Mouse (Mus musculus) heart, embryonic 11.5 days (tissue): Measurements from ENCODE around the gene Ltbp4. TPM values are rescaled to one million over a fixed set of nuclear protein-coding genes. Genes with fewer than 3 reads are reported as not detected.

Source experiments
- ATAC-seq: fragments of 200-750 bp; cut with Nextera tagmentation; replicated peaks from 2 replicates; pipeline ENCODE4 v1.8.0; 2017; ENCODE audit warnings: moderate library complexity; ENCODE audit not compliant: insufficient number of reproducible peaks, low FRiP score, low TSS enrichment
- H3K27ac ChIP-seq: fragments of 300-500 bp; sonication (generic); 2 replicates; pipeline ENCODE4 v1.5.1; 2014; ENCODE audit warnings: mild to moderate bottlenecking, low read depth, low read length
- H3K27me3 ChIP-seq: fragments of 300-500 bp; sonication (generic); 2 replicates; pipeline ENCODE4 v1.6.1; 2014; ENCODE audit warnings: mild to moderate bottlenecking, low read length, mixed read lengths; ENCODE audit not compliant: control insufficient read depth, insufficient read depth
- H3K36me3 ChIP-seq: fragments of 300-500 bp; sonication (generic); 2 replicates; pipeline ENCODE4 v1.6.1; 2014; ENCODE audit warnings: mild to moderate bottlenecking, low read length, moderate library complexity, mixed read lengths; ENCODE audit not compliant: control insufficient read depth, insufficient read depth
- H3K4me1 ChIP-seq: fragments of 300-500 bp; sonication (generic); 2 replicates; pipeline ENCODE4 v1.6.1; 2014; ENCODE audit warnings: low read length; ENCODE audit not compliant: control insufficient read depth, insufficient read depth
- H3K4me2 ChIP-seq: fragments of 300-500 bp; sonication (generic); 2 replicates; pipeline ENCODE4 v1.6.1; 2014; ENCODE audit warnings: mild to moderate bottlenecking, moderate library complexity
- H3K4me3 ChIP-seq: fragments of 300-500 bp; sonication (generic); 2 replicates; pipeline ENCODE4 v1.5.1; 2014; ENCODE audit warnings: low read depth, low read length
- H3K9ac ChIP-seq: fragments of 300-500 bp; sonication (generic); 2 replicates; pipeline ENCODE4 v1.6.1; 2014; ENCODE audit warnings: mild to moderate bottlenecking, low read depth, low read length, moderate library complexity
- H3K9me3 ChIP-seq: fragments of 300-500 bp; sonication (generic); replicated peaks from 2 replicates; pipeline ENCODE4 v1.6.1; 2016; ENCODE audit warnings: low read length; ENCODE audit not compliant: control insufficient read depth
- WGBS: fragments of 180-500 bp; shearing (Covaris S2); extraction: QIAGEN DNeasy Blood & Tissue Kit; methylation state at CpG from one replicate; pipeline ENCODE4 v1.1.7; 2014; ENCODE audit not compliant: insufficient replicate concordance; 5-methylcytosine and 5-hydroxymethylcytosine counted together
- polyA plus RNA-seq: library from polyadenylated mRNA; unstranded; fragments of >200 nt; fragmentation: Nextera tagmentation; extraction: Ambion mirVana; gene quantifications from 2 replicates; pipeline ENCODE4 v1.2.1, GENCODE M21; 2014

Gene Ltbp4
- polyA plus RNA-seq, 1 experiment from 2014 or later: 28.9 TPM

- H3K27ac ChIP-seq: no peak overlapping the region
- ATAC-seq: no peak
Measured at GRCm38 (mm10) chr7:27327500-27327899, 10.0 kb downstream of the Ltbp4 start.

GRCm38 (mm10) chr7:27326101-27326880, 11.2 kb downstream of the Ltbp4 start:
- 29% methylated on average over 34 of the region's 34 CpGs for WGBS
- Histone ChIP-seq H3K36me3 (no peaks in the 10 kb centered on the region), H3K9ac (0 out of 2 replicates have a peak overlapping the region, but pooled peaks have one; percentile 40)

More at GRCm38 (mm10) chr7:27327500-27327899, 10.0 kb downstream of the Ltbp4 start:
- no peaks in the 10 kb centered on the region for H3K36me3 ChIP-seq
- H3K4me3 ChIP-seq: no peak overlapping the region
- H3K9ac ChIP-seq: no peak overlapping the region
- H3K4me2 ChIP-seq: no peak overlapping the region
- peaks cover 86% of the 10 kb centered on the region for H3K27me3 ChIP-seq
- peaks cover 28% of the 10 kb centered on the region for H3K4me1 ChIP-seq
- no peaks in the 10 kb centered on the region for H3K9me3 ChIP-seq
- 80% methylated on average over 8 of the region's 8 CpGs for WGBS

GRCm38 (mm10) chr7:27325697-27326096, 11.8 kb downstream of the Ltbp4 start:
- peaks cover 74% of the 10 kb centered on the region for H3K27me3 ChIP-seq
- no peaks in the 10 kb centered on the region for H3K36me3 ChIP-seq
- H3K9ac ChIP-seq: peak overlapping the region; percentile 35; the same call in 1 of the 2 replicates
- no peaks in the 10 kb centered on the region for H3K9me3 ChIP-seq
- H3K4me2 ChIP-seq: peak overlapping the region; percentile 57
- H3K4me3 ChIP-seq: peak overlapping the region; percentile 36
- peaks cover 22% of the 10 kb centered on the region for H3K4me1 ChIP-seq
- no peak overlapping the region for H3K27ac ChIP-seq
- peak; percentile 50; the same call in 1 of the 2 replicates for ATAC-seq
- 1% methylated on average over 24 of the region's 24 CpGs for WGBS

More at GRCm38 (mm10) chr7:27326101-27326880, 11.2 kb downstream of the Ltbp4 start:
- H3K4me2 ChIP-seq: peak overlapping the region; percentile 57
- H3K4me3 ChIP-seq: peak overlapping the region; percentile 36
- H3K4me1 ChIP-seq: peaks cover 25% of the 10 kb centered on the region
- ATAC-seq: no peak
- no peaks in the 10 kb centered on the region for H3K9me3 ChIP-seq
- H3K27ac ChIP-seq: no peak overlapping the region
- H3K27me3 ChIP-seq: peaks cover 79% of the 10 kb centered on the region

- ATAC-seq: no peak
- Histone ChIP-seq H3K27me3 (peaks cover 67% of the 10 kb centered on the region), H3K27ac (no peak overlapping the region), H3K9ac (no peak overlapping the region), H3K36me3 (no peaks in the 10 kb centered on the region), H3K4me2 (no peak overlapping the region), H3K4me3 (no peak overlapping the region), H3K9me3 (no peaks in the 10 kb centered on the region), H3K4me1 (peaks cover 14% of the 10 kb centered on the region)
- WGBS: 46% methylated on average over 20 of the region's 20 CpGs
Measured at GRCm38 (mm10) chr7:27324928-27325327, 12.6 kb downstream of the Ltbp4 start.

- peaks cover 10% of the 10 kb centered on the region for H3K4me1 ChIP-seq
- ATAC-seq: no peak
- peaks cover 59% of the 10 kb centered on the region for H3K27me3 ChIP-seq
- H3K4me3 ChIP-seq: no peak overlapping the region
- WGBS: 92% methylated on average over 11 of the region's 11 CpGs
- no peaks in the 10 kb centered on the region for H3K9me3 ChIP-seq
- no peak overlapping the region for H3K4me2 ChIP-seq
- no peak overlapping the region for H3K27ac ChIP-seq
- H3K9ac ChIP-seq: no peak overlapping the region
- H3K36me3 ChIP-seq: no peaks in the 10 kb centered on the region
Measured at GRCm38 (mm10) chr7:27324161-27324560, 13.3 kb downstream of the Ltbp4 start.

GRCm38 (mm10) chr7:27323001-27323400, 14.5 kb downstream of the Ltbp4 start:
- no peak overlapping the region for H3K27ac ChIP-seq
- peaks cover 10% of the 10 kb centered on the region for H3K4me1 ChIP-seq
- no peaks in the 10 kb centered on the region for H3K9me3 ChIP-seq
- ATAC-seq: no peak
- no peak overlapping the region for H3K9ac ChIP-seq
- no peak overlapping the region for H3K4me2 ChIP-seq
- WGBS: 82% methylated on average over 5 of the region's 5 CpGs
- H3K4me3 ChIP-seq: no peak overlapping the region
- peaks cover 48% of the 10 kb centered on the region for H3K27me3 ChIP-seq
- no peaks in the 10 kb centered on the region for H3K36me3 ChIP-seq

- Histone ChIP-seq H3K9me3 (no peaks in the 10 kb centered on the region), H3K36me3 (no peaks in the 10 kb centered on the region), H3K27ac (no peak overlapping the region), H3K27me3 (peaks cover 41% of the 10 kb centered on the region), H3K4me2 (no peak overlapping the region), H3K4me1 (peaks cover 10% of the 10 kb centered on the region), H3K4me3 (no peak overlapping the region), H3K9ac (no peak overlapping the region)
- WGBS: 20% methylated on average over 13 of the region's 13 CpGs
- ATAC-seq: no peak
Measured at GRCm38 (mm10) chr7:27322291-27322690, 15.2 kb downstream of the Ltbp4 start.

- Histone ChIP-seq H3K9ac (no peak overlapping the region), H3K36me3 (no peaks in the 10 kb centered on the region), H3K27ac (no peak overlapping the region), H3K4me1 (no peaks in the 10 kb centered on the region), H3K9me3 (peaks cover 2% of the 10 kb centered on the region), H3K27me3 (peaks cover 13% of the 10 kb centered on the region), H3K4me3 (no peak overlapping the region), H3K4me2 (no peak overlapping the region)
- 81% methylated on average over 22 of the region's 22 CpGs for WGBS
- ATAC-seq: no peak
Measured at GRCm38 (mm10) chr7:27319411-27319810, 18.1 kb downstream of the Ltbp4 start.
